Mouse (Mus musculus) hindlimb bud, embryonic 11.5 days (tissue): ENCODE measurements around the gene 9530002B09Rik.

ENCODE experiments used
- DNase-seq: peaks from one replicate; pipeline ENCODE4 v3.0.0-alpha.2; 2012; ENCODE audit warnings: low read depth, low spot score; ENCODE audit errors: extremely low spot score

The 9530002B09Rik gene

DNA sequence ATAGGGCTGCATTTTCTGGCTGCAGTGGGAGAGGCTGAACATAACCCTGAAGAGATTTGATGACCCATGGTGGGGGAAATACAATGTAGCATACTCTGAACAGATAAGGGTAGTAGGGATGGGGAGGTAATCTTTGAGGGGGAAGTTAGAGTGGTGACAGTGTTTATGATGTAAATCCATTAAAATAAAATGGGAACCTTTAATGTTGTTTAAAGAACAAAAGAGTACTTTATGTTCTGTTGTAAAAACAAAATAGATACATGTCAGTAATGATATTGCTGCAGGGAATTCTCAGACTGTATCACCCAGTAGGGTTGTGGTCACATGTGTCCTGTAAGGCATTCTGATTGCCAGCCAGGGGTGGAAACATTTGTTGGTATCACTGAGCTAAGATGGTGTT lies at the start of gene 9530002B09Rik:
9530002B09Rik (plus strand) TSS at position 301 of the 400 bp plus-strand sequence.
- no peak for DNase-seq
